Mouse (Mus musculus): ENCODE measurements around the gene Slc24a3. TPM values are rescaled to one million over a fixed set of nuclear protein-coding genes. Genes with fewer than 3 reads are reported as not detected.

The Slc24a3 gene
- polyA plus RNA-seq, 1 experiment: not detected

DNA sequence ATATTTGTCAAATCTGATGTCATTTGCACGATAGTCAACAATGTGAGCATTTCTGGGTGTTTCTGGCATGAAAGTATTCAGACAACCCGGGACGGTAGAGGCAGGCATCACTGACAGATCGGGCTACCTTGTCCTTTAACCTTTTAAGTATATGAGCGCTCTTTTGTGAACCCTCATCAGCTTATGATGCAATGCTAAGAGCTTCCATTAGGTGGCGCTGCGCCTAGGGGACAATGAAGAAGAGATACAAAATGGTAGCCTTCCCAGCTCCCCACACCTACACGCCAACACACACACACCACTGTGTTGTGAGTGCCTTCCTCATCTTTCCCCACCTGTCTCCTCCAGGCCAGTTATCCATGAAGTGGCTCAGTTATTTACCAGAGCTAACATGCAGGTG, 445.4 kb downstream of the Slc24a3 start:
- TF ChIP-seq POLR2A (IDR thresholded peaks at IDR 0.05; ENCODE audit: insufficient read depth, low read depth, low read length): no peak
- TF ChIP-seq CTCF (IDR thresholded peaks at IDR 0.05; ENCODE audit: insufficient read depth, low read depth, low read length): no peak
- 77% methylated on average over 8 of the region's 8 CpGs for WGBS
- no peak overlapping the region for H3K4me3 ChIP-seq (ENCODE audit: insufficient read depth, low read depth, low read length)
- H3K4me1 ChIP-seq (ENCODE audit: control insufficient read depth, insufficient read depth, low read length): no peaks in the 10 kb centered on the region; the same call in 1 of the 2 replicates
- no peak overlapping the region for H3K27ac ChIP-seq (ENCODE audit: insufficient read depth, low read depth, low read length)

- H3K4me3 ChIP-seq (ENCODE audit: insufficient read depth, low read depth, low read length): no peak overlapping the region
- no peaks in the 10 kb centered on the region; the same call in 1 of the 2 replicates for H3K4me1 ChIP-seq (ENCODE audit: control insufficient read depth, insufficient read depth, low read length)
- WGBS: 85% methylated on average over 8 of the region's 8 CpGs
- TF ChIP-seq POLR2A (IDR thresholded peaks at IDR 0.05; ENCODE audit: insufficient read depth, low read depth, low read length) (no peak), CTCF (IDR thresholded peaks at IDR 0.05; ENCODE audit: insufficient read depth, low read depth, low read length) (no peak)
- no peak overlapping the region for H3K27ac ChIP-seq (ENCODE audit: insufficient read depth, low read depth, low read length)
Measured at GRCm38 (mm10) chr2:145613705-145614104, 446.2 kb downstream of the Slc24a3 start.

GRCm38 (mm10) chr2:145619688-145620087, 452.1 kb downstream of the Slc24a3 start:
- Histone ChIP-seq H3K4me1 (ENCODE audit: control insufficient read depth, insufficient read depth, low read length) (no peaks in the 10 kb centered on the region), H3K4me3 (ENCODE audit: insufficient read depth, low read depth, low read length) (no peak overlapping the region), H3K27ac (ENCODE audit: insufficient read depth, low read depth, low read length) (no peak overlapping the region)
- TF ChIP-seq CTCF (IDR thresholded peaks at IDR 0.05; ENCODE audit: insufficient read depth, low read depth, low read length) (no peak), POLR2A (IDR thresholded peaks at IDR 0.05; ENCODE audit: insufficient read depth, low read depth, low read length) (no peak)
- WGBS: 89% methylated on average over 4 of the region's 4 CpGs

DNA sequence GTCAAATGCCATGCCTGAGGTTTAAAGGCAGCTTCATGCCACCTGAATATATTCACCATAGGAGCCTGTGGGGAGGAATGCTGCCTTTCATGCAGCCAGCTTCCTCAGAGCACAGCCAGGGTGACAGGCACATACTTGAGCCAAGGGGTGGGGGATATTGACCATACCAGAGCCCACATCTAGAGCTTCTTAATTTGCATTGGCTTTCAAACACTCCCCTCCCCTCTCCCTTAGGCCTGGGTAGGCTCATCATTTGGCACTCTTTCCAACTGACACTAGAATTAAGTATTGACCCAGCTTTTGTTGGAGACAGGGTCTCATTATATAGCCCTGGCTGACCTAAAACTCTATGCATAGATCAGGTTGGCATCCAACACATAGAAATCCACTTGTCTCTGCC, 453.2 kb downstream of the Slc24a3 start:
- H3K27ac ChIP-seq (ENCODE audit: insufficient read depth, low read depth, low read length): no peak overlapping the region
- TF ChIP-seq POLR2A (IDR thresholded peaks at IDR 0.05; ENCODE audit: insufficient read depth, low read depth, low read length): no peak
- no peak for TF ChIP-seq CTCF (IDR thresholded peaks at IDR 0.05; ENCODE audit: insufficient read depth, low read depth, low read length)
- H3K4me1 ChIP-seq (ENCODE audit: control insufficient read depth, insufficient read depth, low read length): no peaks in the 10 kb centered on the region
- no peak overlapping the region for H3K4me3 ChIP-seq (ENCODE audit: insufficient read depth, low read depth, low read length)

DNA sequence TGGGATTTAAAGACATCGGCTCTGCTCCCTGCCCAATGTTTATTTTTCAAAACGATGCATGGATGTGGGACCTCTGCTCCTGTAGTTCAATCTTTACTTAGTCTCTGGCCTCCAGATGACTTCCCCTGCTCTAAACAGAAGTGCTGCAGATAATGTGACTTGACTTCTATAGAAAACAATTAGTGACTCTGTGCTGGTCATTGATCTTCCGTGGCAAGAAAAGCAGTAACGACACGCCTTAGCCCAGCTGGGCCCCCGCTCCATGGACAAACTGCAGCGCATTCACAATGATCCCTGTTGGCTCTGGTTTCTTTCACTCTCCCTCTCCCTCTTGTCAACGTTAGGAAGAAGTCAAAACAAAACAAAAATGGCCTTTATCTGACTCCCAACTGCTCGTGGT, 453.6 kb downstream of the Slc24a3 start:
- Histone ChIP-seq H3K4me3 (ENCODE audit: insufficient read depth, low read depth, low read length) (no peak overlapping the region), H3K4me1 (ENCODE audit: control insufficient read depth, insufficient read depth, low read length) (no peaks in the 10 kb centered on the region), H3K27ac (ENCODE audit: insufficient read depth, low read depth, low read length) (no peak overlapping the region)
- WGBS: 61% methylated on average over 9 of the region's 9 CpGs
- TF ChIP-seq CTCF (IDR thresholded peaks at IDR 0.05; ENCODE audit: insufficient read depth, low read depth, low read length): no peak
- no peak for TF ChIP-seq POLR2A (IDR thresholded peaks at IDR 0.05; ENCODE audit: insufficient read depth, low read depth, low read length)

DNA sequence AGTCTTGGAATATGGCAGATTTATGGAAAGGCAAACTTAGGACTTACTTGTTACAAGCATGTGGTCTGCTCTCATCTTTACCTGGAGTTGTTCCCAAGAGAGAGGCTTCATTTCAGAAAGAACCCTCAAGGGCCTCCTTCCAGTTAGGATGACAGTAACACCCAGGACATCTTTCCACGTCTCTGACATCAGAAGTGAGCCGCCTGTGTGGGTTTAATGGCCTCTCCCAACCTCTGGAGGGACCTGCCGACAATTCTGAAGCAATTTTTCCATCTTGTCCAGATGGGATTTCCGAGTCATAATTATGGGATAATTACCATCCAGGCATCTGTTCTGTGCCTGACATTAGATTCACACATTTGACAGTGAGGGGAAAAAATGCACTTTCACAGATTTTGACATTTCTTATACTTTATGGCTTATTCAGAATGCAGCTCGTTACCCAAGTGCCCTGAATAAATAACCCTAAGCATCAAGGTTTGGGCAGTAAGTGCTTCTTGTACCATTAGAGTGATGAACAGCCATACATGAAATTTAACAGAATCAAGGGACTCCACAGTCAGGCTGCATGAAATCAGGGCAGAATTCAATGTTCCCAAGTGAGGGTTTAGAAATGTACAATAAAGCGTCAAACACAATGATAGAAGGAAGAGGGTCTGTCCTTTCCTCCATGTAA, 463.7 kb downstream of the Slc24a3 start:
- 0 out of 2 replicates have a peak, but pooled peaks cover 3% of the 10 kb centered on the region for H3K4me1 ChIP-seq (ENCODE audit: control insufficient read depth, insufficient read depth, low read length)
- WGBS: 68% methylated on average over 6 of the region's 6 CpGs

DNA sequence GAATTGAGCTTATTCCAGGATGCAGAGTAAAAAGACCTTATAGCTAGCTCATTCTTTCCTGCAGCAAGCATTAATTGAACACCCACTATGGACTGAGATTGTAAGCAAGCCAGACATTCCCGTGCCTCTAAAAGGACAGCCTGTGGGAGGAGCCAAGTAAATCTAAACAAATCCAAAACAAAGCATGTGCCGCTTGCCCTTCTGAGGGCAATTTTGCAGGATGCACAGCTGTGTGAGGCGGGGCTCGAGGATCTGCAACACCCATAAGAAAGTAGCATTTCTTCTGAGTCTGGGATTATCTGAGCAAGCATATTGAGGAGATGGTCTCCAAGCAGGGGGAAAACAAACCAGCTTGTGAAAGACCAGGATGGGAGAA, 464.2 kb downstream of the Slc24a3 start:
- 35% methylated on average over 4 of the region's 4 CpGs for WGBS

More for the DNA sequence above, 463.7 kb downstream of the Slc24a3 start:
- no peak for TF ChIP-seq POLR2A (IDR thresholded peaks at IDR 0.05; ENCODE audit: insufficient read depth, low read depth, low read length)
- TF ChIP-seq CTCF (IDR thresholded peaks at IDR 0.05; ENCODE audit: insufficient read depth, low read depth, low read length): no peak
- no peak overlapping the region for H3K27ac ChIP-seq (ENCODE audit: insufficient read depth, low read depth, low read length)
- no peak overlapping the region for H3K4me3 ChIP-seq (ENCODE audit: insufficient read depth, low read depth, low read length)

GRCm38 (mm10) chr2:145633811-145634210, 466.3 kb downstream of the Slc24a3 start:
- WGBS: 70% methylated on average over 5 of the region's 5 CpGs
- Histone ChIP-seq H3K4me1 (ENCODE audit: control insufficient read depth, insufficient read depth, low read length) (0 out of 2 replicates have a peak, but pooled peaks cover 3% of the 10 kb centered on the region), H3K27ac (ENCODE audit: insufficient read depth, low read depth, low read length) (no peak overlapping the region), H3K4me3 (ENCODE audit: insufficient read depth, low read depth, low read length) (no peak overlapping the region)
- TF ChIP-seq POLR2A (IDR thresholded peaks at IDR 0.05; ENCODE audit: insufficient read depth, low read depth, low read length) (no peak), CTCF (IDR thresholded peaks at IDR 0.05; ENCODE audit: insufficient read depth, low read depth, low read length) (no peak)

More for the DNA sequence above, 464.2 kb downstream of the Slc24a3 start:
- TF ChIP-seq CTCF (IDR thresholded peaks at IDR 0.05; ENCODE audit: insufficient read depth, low read depth, low read length): no peak
- TF ChIP-seq POLR2A (IDR thresholded peaks at IDR 0.05; ENCODE audit: insufficient read depth, low read depth, low read length): no peak
- no peak overlapping the region for H3K27ac ChIP-seq (ENCODE audit: insufficient read depth, low read depth, low read length)
- no peak overlapping the region for H3K4me3 ChIP-seq (ENCODE audit: insufficient read depth, low read depth, low read length)
- 0 out of 2 replicates have a peak, but pooled peaks cover 3% of the 10 kb centered on the region for H3K4me1 ChIP-seq (ENCODE audit: control insufficient read depth, insufficient read depth, low read length)

DNA sequence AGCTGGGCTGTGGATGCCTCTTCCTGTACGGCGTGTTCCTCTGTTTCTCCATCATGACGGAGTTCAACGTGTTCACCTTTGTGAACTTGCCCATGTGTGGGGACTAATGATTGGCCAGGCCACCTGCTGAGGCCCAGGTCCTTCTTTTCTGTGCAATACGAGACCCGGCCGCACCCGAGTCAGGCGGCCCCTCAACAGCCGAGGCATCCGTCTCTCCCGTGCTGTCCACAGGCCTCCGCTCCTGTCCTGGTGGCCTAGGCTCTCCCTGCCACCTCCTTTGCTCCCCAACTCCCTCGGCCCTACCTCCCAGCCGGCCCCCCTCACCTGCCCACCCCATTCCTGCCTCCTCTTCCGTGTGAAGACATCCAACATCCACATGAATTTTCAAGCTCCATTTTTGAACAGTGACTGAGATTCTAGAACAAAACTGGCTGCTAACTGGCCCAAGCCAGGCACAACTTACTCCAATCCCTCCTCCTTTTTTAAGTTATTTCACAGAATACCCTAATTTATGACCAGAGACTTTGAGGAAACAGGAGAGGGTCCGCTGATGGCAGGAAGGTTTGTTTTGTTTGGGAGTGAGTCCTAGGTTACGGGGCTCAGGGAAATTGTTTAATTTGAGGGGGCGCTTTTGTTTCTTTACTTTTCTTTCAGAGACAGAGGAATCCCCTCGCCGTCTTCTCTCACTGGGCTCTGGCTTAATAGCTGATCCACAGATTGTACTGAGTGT, 472.9 kb downstream of the Slc24a3 start:
- Histone ChIP-seq H3K4me3 (ENCODE audit: insufficient read depth, low read depth, low read length) (no peak overlapping the region), H3K27ac (ENCODE audit: insufficient read depth, low read depth, low read length) (no peak overlapping the region), H3K4me1 (ENCODE audit: control insufficient read depth, insufficient read depth, low read length) (no peaks in the 10 kb centered on the region)
- 90% methylated on average over 21 of the region's 21 CpGs for WGBS
- no peak for TF ChIP-seq POLR2A (IDR thresholded peaks at IDR 0.05; ENCODE audit: insufficient read depth, low read depth, low read length)
